Mouse (Mus musculus): Measurements from ENCODE around the gene Olfr132.
"Not testable (repeated sequence)": the region's sequence is repeated elsewhere in the genome, so short reads cannot be mapped to it uniquely, and the experiment has no call there.

Gene Olfr132

DNA sequence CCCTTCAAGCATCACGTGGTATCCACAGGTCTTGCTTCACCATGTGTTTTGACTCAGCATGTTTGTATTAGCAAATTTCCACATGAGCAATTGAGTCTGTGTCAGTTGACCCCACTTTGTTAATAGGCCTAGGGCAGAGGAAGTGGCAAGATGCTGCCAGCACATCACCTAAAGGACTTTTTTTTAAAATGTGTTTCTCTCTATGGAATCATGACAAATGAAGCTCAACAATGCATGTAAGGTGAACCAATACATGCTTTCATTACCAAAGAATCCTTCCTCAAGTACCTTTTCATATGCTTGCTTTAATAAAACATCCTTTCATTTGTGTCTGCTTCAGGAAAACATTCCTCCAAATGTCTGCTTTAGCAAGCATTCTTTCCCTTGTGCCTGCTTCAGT lies at the start of gene Olfr132:
TSS of gene Olfr132 (minus strand) at position 101 of the 400 bp plus-strand sequence.
- in situ Hi-C loops (cut with MboI; ENCODE audit: low pct_unique_long_range_greater_than_20kb in 1 of 2, low sequenced_read_pairs in 2 of 2, unreplicated experiment in 1 of 2), result no loop called here

DNA sequence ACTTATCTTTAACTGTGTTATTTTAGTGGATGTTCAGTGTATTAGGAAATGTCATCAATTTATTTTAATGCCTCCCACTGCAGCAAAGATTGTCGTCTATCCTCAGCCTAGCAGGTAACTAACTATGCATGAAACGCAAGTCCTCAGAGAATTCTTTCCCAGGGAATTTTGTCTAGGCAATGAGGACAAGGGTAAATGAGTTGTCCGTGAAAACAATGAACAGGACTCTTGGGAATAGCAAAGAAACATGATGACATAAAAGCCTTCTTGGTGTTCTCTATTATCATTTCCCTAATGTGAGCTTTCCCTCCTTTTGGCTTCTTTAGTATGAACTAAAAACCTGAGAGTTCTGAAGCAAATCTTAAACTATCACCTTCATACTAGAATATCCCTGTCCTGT lies 36.8 kb upstream of the Olfr132 start, which contains the start of gene Olfr134:
TSS of gene Olfr134 (plus strand) at position 301 of the 400 bp plus-strand sequence.
- in situ Hi-C loops (cut with MboI; ENCODE audit: low pct_unique_long_range_greater_than_20kb in 1 of 2, low sequenced_read_pairs in 2 of 2, unreplicated experiment in 1 of 2), result no loop called here

GRCm38 (mm10) chr17:38144981-38145380 lies 10.7 kb upstream of the Olfr132 start, which contains the start of gene Olfr133:
Gene Olfr133, plus strand, starts transcription at chr17:38145281.
- in situ Hi-C loops (cut with MboI; ENCODE audit: low pct_unique_long_range_greater_than_20kb in 1 of 2, low sequenced_read_pairs in 2 of 2, unreplicated experiment in 1 of 2), result no loop called here

GRCm38 (mm10) chr17:38125371-38125770 lies 9.0 kb downstream of the Olfr132 start:
- in situ Hi-C loops (cut with MboI; ENCODE audit: low pct_unique_long_range_greater_than_20kb in 1 of 2, low sequenced_read_pairs in 2 of 2, unreplicated experiment in 1 of 2), result not testable (repeated sequence)

- in situ Hi-C loops (cut with MboI; ENCODE audit: low pct_unique_long_range_greater_than_20kb in 1 of 2, low sequenced_read_pairs in 2 of 2, unreplicated experiment in 1 of 2), result not testable (repeated sequence)
Measured at GRCm38 (mm10) chr17:38124199-38124598, 10.1 kb downstream of the Olfr132 start.

- in situ Hi-C loops (cut with MboI; ENCODE audit: low pct_unique_long_range_greater_than_20kb in 1 of 2, low sequenced_read_pairs in 2 of 2, unreplicated experiment in 1 of 2), result no loop called here
Measured at GRCm38 (mm10) chr17:38088593-38088992, 45.7 kb downstream of the Olfr132 start, which contains the start of gene Olfr131. Gene Olfr131, minus strand, starts transcription at chr17:38088693.

DNA sequence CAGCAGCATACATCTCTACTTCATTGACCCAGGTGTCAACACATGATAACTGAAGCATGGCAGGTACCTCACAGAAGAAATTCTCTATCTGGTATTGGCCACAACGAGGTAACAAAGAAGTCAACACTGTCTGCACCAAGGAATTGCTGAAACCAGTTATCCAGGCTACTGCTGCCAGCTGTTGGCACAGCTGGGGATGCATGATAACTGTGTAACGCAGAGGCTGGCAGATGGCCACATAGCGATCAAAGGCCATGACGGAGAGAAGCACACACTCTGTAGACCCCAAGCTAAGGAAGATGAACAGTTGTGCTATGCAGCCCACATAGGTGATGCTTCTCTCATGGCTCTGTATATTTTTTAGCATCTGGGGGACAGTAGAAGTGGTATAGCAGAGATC lies 52.0 kb downstream of the Olfr132 start:
- in situ Hi-C loops (cut with MboI; ENCODE audit: low pct_unique_long_range_greater_than_20kb in 1 of 2, low sequenced_read_pairs in 2 of 2, unreplicated experiment in 1 of 2), result no loop called here

Data from mouse embryonic stem cell (cell line).